Mouse (Mus musculus): ENCODE measurements at regions not wholly inside any gene's neighbourhood (a gene's known extent, or its start where the extent isn't known, plus 50 kb on each side); places are given as distances from the start of the nearest gene placed in this dataset.

GRCm38 (mm10) chr1:183669674-183670073 lies 251.7 kb downstream of the Hhipl2 start:
- TF ChIP-seq CTCF (IDR thresholded peaks at IDR 0.05; ENCODE audit: low read depth, low read length) = no peak
- no peak for TF ChIP-seq POLR2AphosphoS5 (IDR thresholded peaks at IDR 0.05; ENCODE audit: insufficient replicate concordance, low read depth, low read length)
